Mouse (Mus musculus) E14TG2a.4 (cell line): ENCODE data around the gene 1500015O10Rik.

ENCODE experiments used
- H3K27me3 ChIP-seq: 2 replicates; pipeline ENCODE4 v1.6.1; 2014; ENCODE audit warnings: low read length, control low read depth; ENCODE audit not compliant: insufficient read depth
- H3K36me3 ChIP-seq: 2 replicates; pipeline ENCODE4 v1.6.1; 2014; ENCODE audit warnings: low read length, control low read depth; ENCODE audit not compliant: insufficient read depth
- H3K4me1 ChIP-seq: replicated peaks from 2 replicates; pipeline ENCODE4 v1.6.1; 2014; ENCODE audit warnings: low read depth, low read length, control low read depth
- H3K4me3 ChIP-seq: replicated peaks from 2 replicates; pipeline ENCODE4 v1.5.1; 2014; ENCODE audit warnings: mild to moderate bottlenecking, low read length
- H3K9me3 ChIP-seq: 2 replicates; pipeline ENCODE4 v1.6.1; 2014; ENCODE audit warnings: low read length, control low read depth
- CTCF ChIP-seq: conservative IDR thresholded peaks from 2 replicates; pipeline ENCODE4 v1.5.1; 2014; ENCODE audit warnings: low read length
- NANOG ChIP-seq: IDR thresholded peaks from 2 replicates; pipeline ENCODE4 v1.6.1; 2014; ENCODE audit warnings: borderline replicate concordance, low read length, mixed read lengths
- POU5F1 ChIP-seq: IDR thresholded peaks from 2 replicates; pipeline ENCODE4 v1.6.1; 2014; ENCODE audit warnings: low read length, borderline replicate concordance

1500015O10Rik gene

GRCm38 (mm10) chr1:43766328-43766727 lies 35.9 kb downstream of the 1500015O10Rik start:
- Histone ChIP-seq H3K9me3 (no peaks in the 10 kb centered on the region), H3K36me3 (peaks cover 82% of the 10 kb centered on the region), H3K27me3 (no peaks in the 10 kb centered on the region), H3K4me1 (no peaks in the 10 kb centered on the region), H3K4me3 (no peak overlapping the region)
- TF ChIP-seq POU5F1 (no peak), CTCF (no peak), NANOG (no peak)

- Histone ChIP-seq H3K36me3 (peaks cover 78% of the 10 kb centered on the region), H3K4me3 (no peak overlapping the region), H3K27me3 (no peaks in the 10 kb centered on the region), H3K4me1 (no peaks in the 10 kb centered on the region), H3K9me3 (no peaks in the 10 kb centered on the region)
- TF ChIP-seq POU5F1: no peak
- TF ChIP-seq CTCF: no peak
- no peak for TF ChIP-seq NANOG
Measured at GRCm38 (mm10) chr1:43768385-43768990, 38.1 kb downstream of the 1500015O10Rik start.

GRCm38 (mm10) chr1:43769348-43769747 lies 38.9 kb downstream of the 1500015O10Rik start:
- Histone ChIP-seq H3K4me1 (no peaks in the 10 kb centered on the region), H3K9me3 (no peaks in the 10 kb centered on the region), H3K27me3 (no peaks in the 10 kb centered on the region), H3K36me3 (peaks cover 77% of the 10 kb centered on the region), H3K4me3 (no peak overlapping the region)
- TF ChIP-seq NANOG: no peak
- TF ChIP-seq POU5F1: no peak
- TF ChIP-seq CTCF: no peak

DNA sequence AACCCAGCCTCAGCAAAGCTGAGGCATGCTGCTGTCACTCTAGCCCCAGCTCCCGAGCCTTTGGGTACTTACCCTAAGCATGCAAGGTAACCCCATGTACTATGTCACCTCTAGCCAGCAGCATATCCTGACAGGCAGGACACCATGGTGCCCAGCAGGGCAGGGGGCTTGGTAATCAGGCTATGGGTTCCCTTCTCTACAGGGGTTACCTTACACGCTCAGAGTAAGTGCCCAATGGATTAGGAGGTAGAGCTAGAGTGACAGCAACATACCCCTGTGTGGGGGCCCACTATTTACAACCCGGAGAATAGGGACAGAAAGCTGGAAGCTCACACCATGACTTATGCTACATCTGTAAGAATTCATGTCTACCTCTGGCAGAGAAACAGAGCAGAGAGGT lies 39.6 kb downstream of the 1500015O10Rik start:
- Histone ChIP-seq H3K4me3 (no peak overlapping the region), H3K36me3 (peaks cover 77% of the 10 kb centered on the region), H3K9me3 (no peaks in the 10 kb centered on the region), H3K27me3 (no peaks in the 10 kb centered on the region), H3K4me1 (no peaks in the 10 kb centered on the region)
- TF ChIP-seq CTCF (no peak), NANOG (no peak), POU5F1 (no peak)

GRCm38 (mm10) chr1:43772694-43773093 lies 42.3 kb downstream of the 1500015O10Rik start:
- H3K36me3 ChIP-seq: peaks cover 70% of the 10 kb centered on the region
- H3K27me3 ChIP-seq: no peaks in the 10 kb centered on the region
- H3K4me1 ChIP-seq: no peaks in the 10 kb centered on the region
- TF ChIP-seq CTCF (no peak), POU5F1 (no peak), NANOG (no peak)
- H3K9me3 ChIP-seq: no peaks in the 10 kb centered on the region
- H3K4me3 ChIP-seq: no peak overlapping the region

DNA sequence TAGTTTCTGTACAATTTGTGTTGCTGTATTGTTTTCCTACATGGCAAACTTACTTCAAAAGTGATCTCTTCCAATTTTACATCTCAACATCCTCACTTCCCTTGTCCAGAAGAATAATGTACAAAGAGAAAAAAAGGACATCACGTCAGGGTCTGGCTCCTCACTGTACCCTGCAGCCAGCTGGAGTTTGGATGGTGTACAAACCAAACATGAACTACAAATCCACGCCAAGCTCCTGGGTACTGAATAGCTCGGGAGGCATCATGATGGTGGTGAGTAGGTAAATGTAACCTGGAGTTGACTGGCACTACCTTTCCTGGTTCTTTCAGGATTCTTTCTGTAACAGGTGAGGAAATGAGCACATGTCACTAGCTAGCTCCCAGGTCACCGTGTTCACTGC lies 43.7 kb downstream of the 1500015O10Rik start:
- H3K4me3 ChIP-seq: no peak overlapping the region
- TF ChIP-seq NANOG: no peak
- TF ChIP-seq POU5F1: no peak
- no peak for TF ChIP-seq CTCF
- no peaks in the 10 kb centered on the region for H3K4me1 ChIP-seq
- H3K27me3 ChIP-seq: no peaks in the 10 kb centered on the region
- peaks cover 70% of the 10 kb centered on the region for H3K36me3 ChIP-seq
- no peaks in the 10 kb centered on the region for H3K9me3 ChIP-seq

DNA sequence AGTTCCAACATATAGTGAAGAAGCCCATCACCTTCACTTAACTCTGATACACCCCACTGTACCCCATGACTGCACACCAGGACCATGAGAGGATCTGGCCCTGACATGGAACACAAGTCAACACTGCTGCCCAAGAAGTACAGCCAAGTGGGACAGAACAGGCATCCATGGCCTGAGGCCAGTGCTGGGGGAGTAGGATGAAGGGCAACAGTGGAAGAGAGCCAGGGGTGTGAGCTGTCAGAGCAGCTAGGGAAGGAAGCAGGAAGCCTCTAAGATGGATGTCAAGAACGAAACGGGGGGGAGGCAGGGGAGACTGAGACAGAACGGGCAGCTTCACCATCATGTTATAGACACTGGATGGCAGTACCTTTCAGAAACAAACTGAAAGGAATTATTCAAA lies 45.7 kb downstream of the 1500015O10Rik start:
- no peak overlapping the region for H3K4me3 ChIP-seq
- H3K9me3 ChIP-seq: no peaks in the 10 kb centered on the region
- no peaks in the 10 kb centered on the region for H3K4me1 ChIP-seq
- no peaks in the 10 kb centered on the region for H3K27me3 ChIP-seq
- no peak for TF ChIP-seq POU5F1
- TF ChIP-seq CTCF: no peak
- peaks cover 55% of the 10 kb centered on the region for H3K36me3 ChIP-seq

DNA sequence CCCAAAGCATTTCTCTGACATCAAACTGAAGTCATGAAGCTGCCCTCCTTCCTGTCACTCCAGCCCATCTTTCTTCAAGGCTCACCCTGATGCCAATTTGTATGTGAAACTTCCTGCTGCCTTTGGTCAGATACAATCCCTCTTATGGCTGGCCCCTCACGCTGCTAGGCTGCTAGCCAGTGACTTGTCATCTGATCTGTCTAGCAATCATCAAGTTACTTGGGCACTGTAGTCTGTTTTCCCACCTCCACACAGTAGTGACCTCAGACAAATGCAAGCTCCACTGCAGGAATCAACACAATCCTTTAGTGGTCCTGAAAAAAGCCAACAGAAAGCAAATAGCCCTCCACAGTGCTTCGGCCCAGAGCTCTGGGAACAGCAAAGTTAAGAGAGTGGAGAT lies 50.8 kb downstream of the 1500015O10Rik start:
- H3K27me3 ChIP-seq: no peaks in the 10 kb centered on the region
- H3K4me3 ChIP-seq: no peak overlapping the region
- H3K9me3 ChIP-seq: no peaks in the 10 kb centered on the region
- TF ChIP-seq CTCF (no peak), NANOG (no peak), POU5F1 (no peak)
- peaks cover 14% of the 10 kb centered on the region for H3K4me1 ChIP-seq
- H3K36me3 ChIP-seq: peaks cover 35% of the 10 kb centered on the region

DNA sequence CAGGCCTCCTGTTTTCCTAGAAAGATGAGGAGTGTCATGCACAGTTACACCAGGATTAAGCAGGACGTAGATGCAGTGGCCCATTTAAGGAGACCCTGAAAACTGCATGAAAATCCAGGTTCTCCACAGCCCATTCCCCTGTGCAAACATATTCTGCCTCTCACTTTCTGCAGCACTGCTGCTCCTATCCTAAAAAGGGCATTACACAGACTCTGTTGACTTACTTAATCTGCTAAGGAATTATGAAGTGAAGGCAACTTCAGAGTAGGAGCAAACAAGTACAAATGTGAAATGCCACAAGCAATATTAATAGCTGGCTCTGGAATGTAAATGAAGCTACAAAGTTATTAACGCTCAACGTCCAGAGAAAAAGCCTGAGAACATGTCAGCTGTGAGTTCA lies 51.3 kb downstream of the 1500015O10Rik start:
- no peaks in the 10 kb centered on the region for H3K27me3 ChIP-seq
- H3K4me3 ChIP-seq: no peak overlapping the region
- H3K9me3 ChIP-seq: no peaks in the 10 kb centered on the region
- H3K36me3 ChIP-seq: peaks cover 37% of the 10 kb centered on the region
- no peak for TF ChIP-seq POU5F1
- TF ChIP-seq NANOG: no peak
- no peak for TF ChIP-seq CTCF
- H3K4me1 ChIP-seq: peaks cover 14% of the 10 kb centered on the region
